Mouse (Mus musculus) liver, adult (tissue): ENCODE measurements around the gene Rtca.

ENCODE experiments used
- GATA4 ChIP-seq: IDR thresholded peaks from 2 replicates; pipeline ENCODE4 v1.6.1; 2014; ENCODE audit warnings: mild to moderate bottlenecking, low read length; ENCODE audit not compliant: insufficient replicate concordance

The Rtca gene

DNA sequence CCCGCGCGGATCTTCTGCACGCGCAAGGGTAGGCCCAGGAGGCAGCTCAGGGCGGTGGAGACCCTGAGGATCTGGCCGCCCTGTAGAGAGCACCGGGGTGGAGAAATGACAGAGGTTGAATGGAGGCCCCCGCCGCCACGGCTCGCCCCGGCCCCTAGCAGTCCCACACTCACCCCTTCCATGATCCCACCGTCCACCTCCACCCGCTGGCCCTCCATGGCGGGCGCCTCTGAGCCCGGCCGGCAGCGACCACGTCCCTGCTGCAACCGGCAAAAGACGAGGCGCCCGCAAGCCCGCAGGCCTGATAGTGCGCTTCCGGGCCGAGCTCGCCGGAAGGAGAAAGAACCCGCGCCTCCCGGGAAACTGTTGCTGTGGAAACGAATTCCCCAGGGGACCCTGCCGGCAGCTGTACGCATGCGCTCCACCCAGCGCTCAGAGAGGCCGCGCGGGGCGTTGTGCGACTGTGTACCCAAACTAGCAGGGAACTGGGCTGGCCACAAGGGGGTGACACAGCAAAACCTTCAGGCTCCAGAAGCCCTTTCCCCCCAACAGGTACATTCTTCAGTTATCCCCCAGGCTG is at the start of gene Rtca:
TSS of gene Rtca (minus strand) at position 437 of the 580 bp plus-strand sequence.
- TF ChIP-seq GATA4, result peak; percentile 65; the same call in 1 of the 2 replicates

DNA sequence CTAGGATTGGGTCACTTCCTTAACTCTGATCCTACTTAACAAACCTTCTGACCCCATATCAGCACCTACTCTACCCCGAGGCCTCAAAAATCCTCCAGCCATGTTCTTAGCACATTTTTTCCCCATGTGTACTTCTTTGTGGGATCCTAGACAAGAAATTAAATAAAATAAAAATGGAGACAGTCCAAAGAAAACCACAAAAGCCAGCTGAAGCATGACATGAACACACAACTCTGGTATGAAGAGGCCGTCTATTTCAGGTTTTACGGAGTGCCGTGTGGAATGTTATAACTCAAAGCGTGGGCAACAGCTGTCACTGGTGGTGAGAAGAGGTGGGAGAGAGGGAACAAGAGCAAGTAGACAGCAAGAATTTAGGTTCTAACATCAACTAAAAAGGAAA is 43.4 kb upstream of the Rtca start:
- TF ChIP-seq GATA4, result no peak

DNA sequence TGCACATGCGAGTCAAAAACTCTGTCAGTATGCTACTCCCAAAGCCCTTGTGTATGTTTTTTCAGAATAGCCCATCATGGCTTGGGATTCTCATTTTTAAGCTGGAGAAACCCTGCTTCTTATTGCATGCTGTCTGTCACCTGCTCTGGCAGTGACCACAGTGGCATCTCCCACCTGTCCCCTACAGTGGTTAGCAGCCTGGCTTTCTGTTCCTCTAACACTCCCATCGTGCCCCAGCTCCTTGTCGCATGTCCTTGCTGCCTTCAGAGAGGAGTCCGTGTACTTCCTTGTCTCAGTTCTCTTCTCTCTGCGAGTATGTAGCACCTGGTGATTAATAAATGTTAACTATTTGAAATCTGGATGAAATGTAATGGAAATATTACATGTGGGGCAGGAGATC is 39.4 kb upstream of the Rtca start:
- no peak for TF ChIP-seq GATA4

DNA sequence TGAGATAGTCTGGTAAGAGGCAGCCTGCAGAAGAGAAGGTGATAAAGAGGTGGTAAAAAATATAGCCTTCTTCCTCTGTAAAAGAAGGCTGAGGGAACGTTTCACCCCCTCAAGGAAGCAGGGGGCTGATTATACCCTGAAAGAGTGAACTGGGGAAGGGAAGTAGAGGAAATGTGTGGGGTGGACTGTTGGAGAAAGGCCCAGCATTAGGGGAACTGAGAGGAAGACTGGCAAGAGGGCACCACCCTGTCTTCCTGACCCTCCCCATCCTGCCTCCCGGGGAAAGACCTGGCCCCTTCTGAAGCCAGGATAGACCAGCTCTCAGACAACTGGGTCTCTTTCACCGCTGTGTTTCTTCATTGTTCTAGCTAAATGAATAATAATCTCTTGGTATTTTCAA is 34.5 kb upstream of the Rtca start:
- TF ChIP-seq GATA4, result no peak

DNA sequence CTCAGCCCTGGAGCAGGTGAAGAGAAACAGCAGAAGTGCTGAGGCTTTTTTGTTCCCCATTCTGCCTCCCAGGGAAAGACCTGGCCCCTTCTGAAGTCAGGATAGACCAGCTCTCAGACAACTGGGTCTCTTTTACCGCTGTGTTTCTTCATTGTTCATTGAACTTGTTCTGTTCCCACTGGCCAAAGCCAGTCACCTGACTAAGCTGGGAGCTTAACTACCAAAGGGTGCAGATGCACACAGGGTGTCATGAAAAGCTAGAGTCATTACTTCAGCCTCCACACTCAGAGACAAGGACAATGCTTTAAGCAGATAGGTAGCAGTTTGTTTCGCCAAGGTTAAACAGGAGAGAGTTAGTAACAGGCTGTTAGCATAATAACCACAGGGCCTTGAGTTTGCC is 34.1 kb upstream of the Rtca start:
- TF ChIP-seq GATA4, result no peak

DNA sequence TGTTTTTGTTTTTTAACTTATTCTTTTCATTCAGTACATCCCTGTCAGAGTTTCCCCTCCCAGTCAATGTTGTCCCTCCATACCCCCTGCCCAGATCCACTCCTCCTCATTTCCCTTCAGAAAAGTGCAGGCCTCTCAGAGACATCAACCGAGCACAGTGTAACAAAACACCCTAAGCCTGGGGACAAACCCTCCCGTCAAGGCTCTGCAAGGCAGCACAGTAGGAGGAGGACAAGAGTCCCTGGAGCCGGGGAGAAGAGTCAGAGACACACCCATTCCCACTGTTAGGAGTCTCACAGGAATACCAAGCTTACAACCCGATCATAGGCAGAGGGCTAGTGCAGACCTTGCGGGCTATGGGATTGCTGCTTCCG is 29.2 kb upstream of the Rtca start:
- no peak for TF ChIP-seq GATA4

DNA sequence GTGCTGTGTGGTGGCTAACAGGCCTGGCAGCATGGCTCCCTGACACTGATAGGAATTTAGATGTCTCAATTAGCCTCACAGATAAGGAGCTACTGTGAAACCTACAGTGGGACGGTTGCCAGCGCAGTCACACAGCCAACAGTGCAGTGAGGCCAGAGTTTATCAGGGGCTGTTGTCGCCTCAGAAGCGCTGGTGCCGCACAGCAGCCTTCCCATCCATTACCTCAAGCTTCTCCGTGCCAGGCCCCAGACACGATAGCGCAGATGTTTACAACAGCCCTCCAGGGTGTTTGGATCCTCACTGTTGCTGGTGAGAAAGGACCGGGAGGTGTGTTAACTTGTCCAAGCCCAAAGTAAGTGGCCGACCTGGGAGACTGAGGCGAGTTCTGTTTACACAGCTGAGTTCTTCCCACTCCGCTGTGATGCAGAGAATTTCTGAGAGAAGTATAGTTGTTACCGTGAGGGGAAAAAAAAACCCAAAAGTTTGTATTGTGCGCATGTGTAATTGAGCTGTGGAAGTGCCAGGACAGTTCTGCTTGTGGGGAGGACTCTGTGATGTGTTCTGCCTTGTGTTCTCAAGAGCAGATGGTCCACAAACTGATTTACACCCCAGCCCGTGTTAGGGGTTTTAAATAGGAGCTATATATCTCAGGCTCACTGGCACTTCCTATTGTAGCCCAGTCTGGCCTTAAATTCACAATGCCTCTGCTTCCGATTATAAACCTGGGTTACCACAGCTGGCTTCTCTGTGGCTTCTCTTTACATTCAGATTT is 28.6 kb upstream of the Rtca start:
- no peak for TF ChIP-seq GATA4

DNA sequence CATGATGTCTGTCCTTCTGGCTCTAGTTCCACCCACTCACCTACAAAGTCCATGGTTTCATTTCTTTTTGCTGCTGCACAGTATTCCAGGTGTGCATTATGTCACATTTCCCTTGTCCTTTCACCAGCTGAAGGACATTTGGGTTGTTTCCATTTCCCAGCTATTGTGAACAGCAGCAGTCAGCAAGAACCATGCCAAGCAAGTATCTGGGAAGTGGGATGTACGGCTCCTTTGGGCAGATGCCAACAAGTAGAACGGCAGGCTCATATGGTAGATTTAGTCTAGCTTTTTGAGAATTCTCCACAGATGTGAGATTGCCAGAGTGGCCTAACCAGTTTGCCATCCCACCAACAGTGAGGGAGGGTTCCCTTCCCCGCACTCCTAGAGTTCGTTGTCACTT is 22.8 kb upstream of the Rtca start:
- TF ChIP-seq GATA4, result no peak

DNA sequence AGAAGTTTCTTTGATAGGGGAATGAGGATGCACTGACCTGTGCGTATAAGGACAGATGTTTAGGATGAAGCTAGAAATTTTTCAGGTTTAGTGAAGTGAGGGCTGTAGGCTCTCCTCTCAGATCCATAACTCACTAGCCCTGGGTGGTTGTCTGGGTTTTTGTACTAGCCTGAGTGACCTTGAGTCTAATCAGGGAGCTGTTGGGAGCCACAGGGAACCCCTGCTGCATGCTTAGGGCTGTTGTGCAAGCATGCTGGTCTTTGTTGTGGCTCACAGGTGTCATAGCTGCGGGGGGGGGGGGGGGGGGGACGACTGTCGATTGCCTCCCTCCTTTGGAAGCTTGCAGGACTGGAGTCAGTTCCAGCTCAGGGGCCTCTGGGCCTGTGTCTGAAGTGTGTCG is 21.7 kb upstream of the Rtca start:
- no peak for TF ChIP-seq GATA4

DNA sequence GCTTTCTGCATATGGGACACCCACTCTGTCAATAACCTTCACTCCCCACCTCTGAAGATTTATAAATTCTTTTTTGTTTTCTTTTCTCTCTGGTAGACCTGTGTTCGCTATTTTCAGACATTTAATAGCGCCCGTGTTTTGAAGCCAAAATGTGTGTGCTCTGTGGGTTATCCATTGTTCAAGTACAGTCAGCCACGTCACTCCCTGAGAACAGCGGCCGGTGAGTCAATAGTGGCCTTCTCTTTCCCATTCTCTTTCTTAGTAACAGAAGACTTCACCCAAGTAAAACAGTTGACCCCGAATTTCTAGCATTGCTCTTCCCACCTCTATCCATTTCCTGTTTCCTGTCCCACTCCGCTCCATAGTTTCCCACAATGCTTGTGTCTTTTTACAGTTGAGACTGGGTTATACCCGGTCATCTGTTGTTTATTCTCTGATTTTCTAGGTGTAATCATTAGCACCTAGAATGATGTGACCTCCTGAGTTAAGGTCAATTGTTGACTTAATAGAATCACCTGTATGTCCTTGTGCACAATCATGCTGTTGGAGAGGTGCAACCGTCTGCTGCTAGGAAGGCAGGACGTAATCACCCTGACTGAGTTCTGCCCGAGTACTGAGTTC is 12.2 kb upstream of the Rtca start:
- no peak for TF ChIP-seq GATA4

DNA sequence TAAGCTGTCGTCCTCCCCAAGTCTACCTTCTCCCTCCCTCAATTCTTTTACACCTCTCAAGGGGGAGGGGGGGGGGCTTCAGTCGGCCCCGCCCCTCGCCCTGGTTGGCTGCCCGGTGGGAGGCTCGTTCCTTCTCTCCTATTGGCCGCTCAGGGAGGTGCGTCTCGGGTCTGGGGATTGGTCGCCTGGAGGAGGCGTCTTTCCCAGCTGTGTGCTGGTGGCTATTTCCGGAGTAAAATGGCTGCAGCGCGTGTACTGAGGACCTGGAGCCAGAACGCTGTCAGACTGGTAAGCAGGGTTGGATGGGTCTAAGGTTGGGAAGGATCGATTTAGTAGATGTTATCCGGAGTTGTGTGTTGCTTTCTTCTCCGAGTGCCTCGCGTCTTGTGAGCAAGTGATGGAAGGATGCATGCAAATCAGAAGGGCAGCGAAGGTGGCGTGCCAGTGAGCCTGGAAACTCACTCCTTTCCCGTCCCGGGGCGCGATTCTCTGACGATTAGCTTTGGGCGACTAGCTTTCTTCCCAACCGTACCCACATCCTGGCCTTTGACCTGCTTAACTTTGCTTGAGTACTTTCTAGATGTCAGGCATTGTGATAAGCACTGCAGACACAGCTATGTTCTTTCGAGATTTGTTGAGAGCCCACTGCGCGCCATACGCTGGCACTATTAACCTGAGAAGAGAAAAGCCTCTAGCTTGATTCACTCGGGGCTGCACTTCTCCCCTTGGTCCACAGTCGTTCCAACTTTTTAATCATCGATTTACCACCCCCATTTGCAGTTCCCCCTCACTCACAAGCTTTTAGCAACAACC is 5.1 kb upstream of the Rtca start, which contains the start of gene Dbt:
TSS of gene Dbt (plus strand) at position 167 of the 813 bp plus-strand sequence.
- TF ChIP-seq GATA4, result no peak

DNA sequence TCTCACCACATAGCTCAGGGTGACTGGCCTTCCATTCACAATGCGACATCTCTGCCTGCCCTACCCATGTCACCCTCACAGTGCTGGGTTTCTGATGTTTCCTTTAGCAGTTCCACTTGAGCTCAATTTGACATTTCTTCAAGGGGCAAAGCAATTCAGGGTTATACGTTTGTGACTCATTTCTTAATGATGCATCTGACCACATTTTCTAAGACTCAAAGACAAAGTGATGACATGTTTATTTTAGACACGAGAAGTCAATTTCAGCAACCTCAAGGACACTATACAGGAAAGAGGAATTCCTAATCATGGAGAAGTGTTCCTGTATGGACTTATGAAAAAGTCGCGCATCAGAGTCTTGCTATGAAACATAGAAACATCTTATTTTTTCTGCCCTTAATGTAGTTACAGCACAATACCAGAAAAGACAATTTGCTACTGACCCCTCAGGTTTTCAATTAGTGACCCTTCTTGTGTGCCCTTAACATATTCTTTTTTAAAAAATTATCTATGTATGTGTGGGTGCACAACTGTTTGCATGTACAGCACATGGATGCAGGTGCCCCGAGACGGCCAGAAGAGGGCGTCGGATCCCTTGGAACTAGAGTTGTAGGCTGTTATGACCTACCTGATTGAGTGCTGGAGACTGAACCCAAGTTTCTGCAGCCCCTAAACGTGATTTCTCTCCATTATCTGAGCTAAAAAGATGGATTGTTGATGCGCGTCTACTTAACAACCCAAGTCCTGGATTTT is 4.3 kb upstream of the Rtca start:
- TF ChIP-seq GATA4, result no peak

DNA sequence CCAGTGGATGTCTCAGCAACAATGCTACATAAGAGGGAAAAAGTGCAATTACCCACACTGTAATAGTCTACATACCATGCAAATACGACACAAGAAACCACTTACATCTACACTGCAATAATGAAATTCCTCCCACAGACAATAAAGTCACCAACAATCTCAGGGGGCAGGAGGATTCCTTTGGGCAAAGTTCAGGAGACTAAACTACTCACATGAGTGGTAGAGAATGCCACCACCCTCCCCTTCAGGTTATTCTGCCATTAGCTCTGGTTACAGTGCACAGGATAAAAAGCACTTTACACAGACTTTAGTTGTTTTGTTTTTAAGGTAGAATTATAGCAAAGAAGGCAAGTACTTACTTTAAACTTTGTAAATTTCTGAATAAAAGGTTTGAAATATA is 12.3 kb downstream of the Rtca start:
- no peak for TF ChIP-seq GATA4

DNA sequence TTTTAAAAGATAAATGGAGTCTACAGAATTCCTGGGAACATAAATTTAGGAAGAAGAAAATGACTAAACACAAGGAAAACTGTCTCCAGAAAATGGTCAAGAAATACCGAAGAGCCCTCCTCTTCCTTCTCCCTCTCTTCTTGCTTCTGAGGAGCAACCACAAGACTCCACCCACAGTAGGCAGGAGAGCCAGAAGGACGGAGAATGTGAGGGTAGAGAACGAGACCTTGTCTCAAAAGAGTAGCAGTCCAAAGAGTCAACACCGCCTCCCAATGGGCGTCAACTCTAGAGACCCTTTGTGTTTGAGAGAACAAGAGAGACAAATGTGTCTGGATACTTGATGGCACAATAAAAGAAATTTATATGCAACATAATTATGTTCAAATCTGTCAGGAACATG is 14.3 kb downstream of the Rtca start:
- TF ChIP-seq GATA4, result no peak

DNA sequence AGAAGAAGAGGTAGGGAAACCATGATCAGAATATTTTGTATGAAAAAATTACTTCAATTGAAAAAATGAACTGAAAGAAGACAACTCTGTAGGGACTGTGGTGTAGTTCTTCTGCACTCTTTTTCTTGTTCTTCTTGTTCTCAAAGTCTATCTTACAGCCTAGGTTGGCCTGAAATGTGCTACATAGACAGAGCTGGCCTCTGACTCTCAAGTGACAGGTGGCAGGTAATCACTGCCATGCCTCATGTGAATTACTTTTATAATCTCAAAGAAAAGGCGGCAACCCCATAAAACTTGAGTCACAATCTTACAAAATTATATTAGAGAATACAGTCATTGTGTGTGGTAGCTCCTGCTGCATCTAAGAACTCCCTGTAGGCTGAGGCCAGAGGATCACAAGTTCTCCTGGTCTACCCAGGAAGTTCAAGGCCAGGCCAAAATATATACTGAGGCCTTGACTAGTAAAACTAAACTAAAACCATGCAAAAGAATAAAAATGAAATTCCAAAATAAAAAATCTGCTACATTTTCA is 16.0 kb downstream of the Rtca start:
- no peak for TF ChIP-seq GATA4
